Comparison of ENCODE assay signal across 11 mouse cellular contexts in the genomic region with DNA sequence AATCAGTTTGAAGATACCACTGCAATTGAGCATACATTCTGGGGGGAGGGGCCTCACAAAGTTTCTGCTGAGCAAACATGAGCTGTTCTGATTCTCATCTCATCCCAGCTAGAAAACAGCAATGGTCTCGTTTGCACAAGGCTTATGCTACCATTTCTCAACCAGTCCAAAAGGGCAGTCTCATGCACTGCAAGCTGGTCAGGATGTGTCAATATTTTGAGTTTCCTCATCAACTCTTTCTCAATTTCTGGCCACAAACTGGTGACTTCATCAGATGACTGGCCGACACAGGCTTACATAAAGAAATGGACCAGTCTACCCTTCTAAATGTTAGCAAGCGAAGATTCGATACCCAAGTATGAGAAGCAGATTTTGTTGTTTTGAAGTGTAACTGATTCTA. TPM values are rescaled to one million over a fixed set of nuclear protein-coding genes. Genes with fewer than 3 reads are reported as not detected.
DNase-seq lines count a peak whose midpoint lies in the region; ATAC-seq lines count a peak whose summit lies in the region.
"Had no signal": no experiment of that assay in that cellular context is flagged by ENCODE, and none has a peak within 500 bp of the region (broad histone marks: within the 10 kb centered on the region; RNA-seq: fewer than 3 reads in every experiment).

No protein-coding gene starts in this region.

- no peaks in the 10 kb centered on the region for H3K36me3 ChIP-seq in intestine, embryonic 14.5 days (ENCODE audit: control insufficient read depth, insufficient read depth, low read length)

- no peak overlapping the region for H3K4me3 ChIP-seq in intestine, embryonic 14.5 days (ENCODE audit: low read depth, low read length)
- H3K4me3 ChIP-seq: erythroblast, embryonic 14.5 days; midbrain, embryonic 12.5 days had no signal

- H3K4me2 ChIP-seq in intestine, embryonic 14.5 days (ENCODE audit: low read length), result no peak overlapping the region
- H3K4me2 ChIP-seq: midbrain, embryonic 12.5 days had no signal

- no peaks in the 10 kb centered on the region for H3K27me3 ChIP-seq in intestine, embryonic 14.5 days (replicated peaks; ENCODE audit: control insufficient read depth, insufficient read depth, low read length)
- H3K27me3 ChIP-seq: midbrain, embryonic 12.5 days had no signal

- WGBS in intestine, embryonic 14.5 days, result 73% methylated on average over 4 of the region's 4 CpGs

- DNase-seq in layer of hippocampus, adult 9-11 months, result peak; percentile 31
- DNase-seq in layer of hippocampus, postnatal 36 days, result no peak
- no peak for DNase-seq in intestine, embryonic 14.5 days (ENCODE audit: low spot score)
- peak; percentile 80 for DNase-seq in lung, postnatal 25 days (ENCODE audit: low spot score)
- peak; percentile 86 for DNase-seq in yolk sac, embryonic 10.5 days (ENCODE audit: low spot score)
- no peak for DNase-seq in layer of hippocampus, postnatal 25 days (ENCODE audit: extremely low spot score in 1 of 2, low spot score in 1 of 2)
- DNase-seq in layer of hippocampus, postnatal 10 days (ENCODE audit: low spot score in 2 of 2), result no peak
- DNase-seq in thymus, postnatal 4 days, result no peak
- DNase-seq: cerebellum, adult 9-11 months had no signal

- no peak overlapping the region for H3K9ac ChIP-seq in intestine, embryonic 14.5 days (ENCODE audit: low read length)
- H3K9ac ChIP-seq: midbrain, embryonic 12.5 days had no signal

- 0 out of 2 replicates have a peak overlapping the region, but pooled peaks have one; percentile 19 for H3K27ac ChIP-seq in intestine, embryonic 14.5 days (ENCODE audit: low read depth)
- H3K27ac ChIP-seq: midbrain, embryonic 12.5 days had no signal

- peak; percentile 77; the same call in 1 of the 2 replicates for ATAC-seq in intestine, embryonic 14.5 days (replicated peaks; ENCODE audit: low FRiP score, low TSS enrichment, low read depth)

- H3K9me3 ChIP-seq in intestine, embryonic 14.5 days (ENCODE audit: control insufficient read depth, low read length), result no peaks in the 10 kb centered on the region
- H3K9me3 ChIP-seq: midbrain, embryonic 12.5 days had no signal

- H3K4me1 ChIP-seq in intestine, embryonic 14.5 days (replicated peaks; ENCODE audit: control insufficient read depth, insufficient read depth, low read length), result no peaks in the 10 kb centered on the region; the same call in 1 of the 2 replicates
- H3K4me1 ChIP-seq: midbrain, embryonic 12.5 days had no signal

RNA-seq across cellular contexts. Expression of a gene that starts 9.8 kb away (rescaled TPM):
- 10 to 100 TPM; 85.9 to 99.4 TPM for total RNA-seq in layer of hippocampus, postnatal 36 days (2021)
- 114 and 122 TPM in 2 replicates for polyA plus RNA-seq in intestine, embryonic 14.5 days (2014; fragmentation: Nextera tagmentation; extraction: Ambion mirVana)
- total RNA-seq in layer of hippocampus, postnatal 25 days (2021), result 100 to 1,000 TPM in 1 of 2 experiments, 10 to 100 TPM in 1; 83.6 to 106 TPM
- 100 to 1,000 TPM; 114 to 123 TPM for total RNA-seq in layer of hippocampus, postnatal 10 days (2021)

Comparison
In these comparisons a context has a peak if more than half of its experiments do, and no peak if none do; other contexts are left out.
1. DNase-seq: peak in layer of hippocampus, adult 9-11 months (single experiment), lung, postnatal 25 days (single experiment) and yolk sac, embryonic 10.5 days (single experiment); none in layer of hippocampus, postnatal 36 days (0 of 2), intestine, embryonic 14.5 days (single experiment), layer of hippocampus, postnatal 25 days (0 of 2), layer of hippocampus, postnatal 10 days (0 of 2) and thymus, postnatal 4 days (single experiment).